Mouse (Mus musculus) heart, embryonic 12.5 days (tissue): ENCODE data around the gene Zfp746. TPM values are rescaled to one million over a fixed set of nuclear protein-coding genes. Genes with fewer than 3 reads are reported as not detected.

Experiments
- microRNA-seq: library from miRNA; unstranded; fragments of <30 nt; microRNA quantifications from one replicate; pipeline ENCODE4, GENCODE M21; 2017
- polyA plus RNA-seq: library from polyadenylated mRNA; unstranded; fragments of >200 nt; fragmentation: Nextera tagmentation; extraction: Ambion mirVana; gene quantifications from 2 replicates; pipeline ENCODE4 v1.2.1, GENCODE M21; 2016

Gene Zfp746
- polyA plus RNA-seq, 1 experiment from 2014 or later: 12.8 TPM

Small RNAs within 50 kb of the gene (microRNA-seq; reads per million reads assigned to microRNA genes)
- gene Gm24563: not detected

Other genes starting within 250 kb of the Zfp746 start
- gene Zfp282, start 209.4 kb downstream of the Zfp746 start, polyA plus RNA-seq: 10.3 and 10.8 TPM in 2 replicates
- gene Zfp212, start 166.1 kb downstream of the Zfp746 start, polyA plus RNA-seq: 9.1 and 10.4 TPM in 2 replicates
- gene Zfp956, start 133.2 kb downstream of the Zfp746 start, polyA plus RNA-seq: 2.8 and 3.1 TPM in 2 replicates
- gene Zfp777, start 37.7 kb downstream of the Zfp746 start, polyA plus RNA-seq: 3.9 and 4.9 TPM in 2 replicates